Mouse (Mus musculus) CD4-positive, CD25-positive, alpha-beta regulatory T cell, adult 9 weeks (primary cell): Measurements from ENCODE around the gene Dnajc1. TPM values are rescaled to one million over a fixed set of nuclear protein-coding genes. Genes with fewer than 3 reads are reported as not detected.

ENCODE experiments used
- polyA plus RNA-seq: library from polyadenylated mRNA; unstranded; fragments of 100-300 nt; shearing (Covaris generic); gene quantifications from one replicate; pipeline ENCODE4 v1.2.1, GENCODE M21; 2017

Dnajc1 gene
- polyA plus RNA-seq, result 15.0 TPM

GRCm38 (mm10) chr2:18392331-18393021 is at the start of gene Dnajc1:
Gene Dnajc1, minus strand, starts transcription at chr2:18392830.

